ENCODE assay signal across 7 mouse cellular contexts in genomic region chr6:83866954-83867597, GRCm38 (mm10). TPM values are rescaled to one million over a fixed set of nuclear protein-coding genes. Genes with fewer than 3 reads are reported as not detected.
DNase-seq lines count a peak whose midpoint lies in the region; ATAC-seq and TF ChIP-seq lines count a peak whose summit lies in the region.

TSS of gene Zfp638 (plus strand) at chr6:83867109.

- TF ChIP-seq POLR2A in small intestine, adult 2 months (IDR thresholded peaks at IDR 0.05; ENCODE audit: low read depth, low read length) = peak; percentile 39; the same call in 1 of the 2 replicates

- no peaks in the 10 kb centered on the region for H3K4me1 ChIP-seq in intestine, postnatal 0 days (replicated peaks; ENCODE audit: control insufficient read depth, insufficient read depth, low read length)
- peaks cover 11% of the 10 kb centered on the region for H3K4me1 ChIP-seq in midbrain, embryonic 12.5 days
- peaks cover 4% of the 10 kb centered on the region for H3K4me1 ChIP-seq in small intestine, adult 2 months (ENCODE audit: control insufficient read depth, insufficient read depth, insufficient read length, low read length)

- under 1% methylated on average over 50 of the region's 50 CpGs for WGBS in intestine, postnatal 0 days
- under 1% methylated on average over 50 of the region's 50 CpGs for WGBS in midbrain, embryonic 12.5 days
- under 1% methylated on average over 50 of the region's 50 CpGs for WGBS in small intestine, adult 2 months

- H3K27ac ChIP-seq in intestine, postnatal 0 days (ENCODE audit: low read depth, low read length) = no peak within 1 kb of the TSS
- H3K27ac ChIP-seq in midbrain, embryonic 12.5 days (replicated peaks) = no peak within 1 kb of the TSS
- no peak within 1 kb of the TSS for H3K27ac ChIP-seq in small intestine, adult 2 months (ENCODE audit: insufficient read depth, low read depth, low read length)

- H3K9me3 ChIP-seq in intestine, postnatal 0 days (ENCODE audit: control insufficient read depth) = no peaks in the 10 kb centered on the region
- H3K9me3 ChIP-seq in midbrain, embryonic 12.5 days = no peaks in the 10 kb centered on the region

- H3K27me3 ChIP-seq in intestine, postnatal 0 days (replicated peaks; ENCODE audit: control insufficient read depth, insufficient read depth, low read length) = no peaks in the 10 kb centered on the region
- H3K27me3 ChIP-seq in midbrain, embryonic 12.5 days = peaks cover 21% of the 10 kb centered on the region
- no peaks in the 10 kb centered on the region for H3K27me3 ChIP-seq in small intestine, adult 2 months (ENCODE audit: control insufficient read depth, insufficient read depth, low read length)

- H3K9ac ChIP-seq in intestine, postnatal 0 days (ENCODE audit: low read depth, low read length) = 0 out of 2 replicates have a peak within 1 kb of the TSS, but pooled peaks have one; percentile 18
- H3K9ac ChIP-seq in midbrain, embryonic 12.5 days (replicated peaks) = peak within 1 kb of the TSS; percentile 54

- peak within 1 kb of the TSS; percentile 99 for H3K4me2 ChIP-seq in intestine, postnatal 0 days (replicated peaks; ENCODE audit: low read depth)
- H3K4me2 ChIP-seq in midbrain, embryonic 12.5 days (replicated peaks) = peak within 1 kb of the TSS; percentile 99

- peak; percentile 91 for DNase-seq in adrenal gland, adult 8-10 months
- DNase-seq in embryo, embryonic 9.5 days (ENCODE audit: extremely low spot score) = peak; percentile 97
- DNase-seq in gonadal fat pad, adult 2 months (ENCODE audit: low read depth) = peak; percentile 17
- peak; percentile 93 for DNase-seq in left cerebral cortex, postnatal 4 days

- H3K36me3 ChIP-seq in intestine, postnatal 0 days (ENCODE audit: control insufficient read depth, insufficient read depth) = no peaks in the 10 kb centered on the region
- no peaks in the 10 kb centered on the region for H3K36me3 ChIP-seq in midbrain, embryonic 12.5 days
- no peaks in the 10 kb centered on the region for H3K36me3 ChIP-seq in small intestine, adult 2 months (ENCODE audit: control insufficient read depth, insufficient read depth, low read length)

- intact Hi-C loops in left cerebral cortex, postnatal 4 days (cut with DNase I) = no loop called here

- ATAC-seq in intestine, postnatal 0 days = peak; percentile 94
- ATAC-seq in midbrain, embryonic 12.5 days (ENCODE audit: low FRiP score, low read depth) = peak; percentile 97

- no peak for TF ChIP-seq CTCF in intestine, postnatal 0 days (IDR thresholded peaks at IDR 0.05; ENCODE audit: low read depth)
- TF ChIP-seq CTCF in small intestine, adult 2 months (IDR thresholded peaks at IDR 0.05; ENCODE audit: extremely low read depth, insufficient read length, insufficient replicate concordance, low read depth, low read length) = no peak

- H3K4me3 ChIP-seq in intestine, postnatal 0 days (ENCODE audit: low read depth, low read length) = peak within 1 kb of the TSS; percentile 55
- peak within 1 kb of the TSS; percentile 64 for H3K4me3 ChIP-seq in midbrain, embryonic 12.5 days
- peak within 1 kb of the TSS; percentile 76 for H3K4me3 ChIP-seq in small intestine, adult 2 months (ENCODE audit: low read depth, low read length)

RNA-seq across cellular contexts. Expression of gene Zfp638, which starts in this region (rescaled TPM):
- 100 to 1,000 TPM in 3 of 4 experiments, 10 to 100 TPM in 1; 85.0 to 116 (median 106) TPM for total RNA-seq in adrenal gland, adult 8-10 months (2022)
- polyA plus RNA-seq in gonadal fat pad, adult 2 months (2012; rRNA removed) = 11.8 and 13.2 TPM in 2 replicates
- 21.5 and 24.3 TPM in 2 replicates for polyA plus RNA-seq in intestine, postnatal 0 days (2015; fragmentation: Nextera tagmentation; extraction: Ambion mirVana)
- total RNA-seq in left cerebral cortex, postnatal 4 days (2021) = 100 to 1,000 TPM; 148 to 161 TPM
- 102 and 110 TPM in 2 replicates for polyA plus RNA-seq in midbrain, embryonic 12.5 days (2016; fragmentation: Nextera tagmentation; extraction: Ambion mirVana)
- polyA plus RNA-seq in small intestine, adult 2 months (2012; rRNA removed) = 1.8 and 2.9 TPM in 2 replicates

Comparison
In these comparisons a context has a peak if more than half of its experiments do, and no peak if none do; other contexts are left out.
1. DNase-seq: peak in every context shown above with its lines; median percentile 97 in embryo, embryonic 9.5 days; 93 in left cerebral cortex, postnatal 4 days; 91 in adrenal gland, adult 8-10 months; 17 in gonadal fat pad, adult 2 months.